Mouse (Mus musculus) left cerebral cortex, adult 2 months (tissue): Measurements from ENCODE around the gene Plppr3. TPM values are rescaled to one million over a fixed set of nuclear protein-coding genes. Genes with fewer than 3 reads are reported as not detected.
A peak's percentile ranks its signal among the peaks of the same experiment; 100 is the strongest.

ENCODE experiments used
- DNase-seq, 2 experiments: peaks; one replicate each; pipeline ENCODE4 v3.0.0; 2021 to 2022; ENCODE audit warnings: low spot score in 2 of 2, mixed read lengths in 1 of 2; ENCODE audit errors: extremely low spot score in 1 of 2
- H3K27ac ChIP-seq: fragments of 200-600 bp; 2 replicates; pipeline ENCODE4 v1.8.1; 2022
- H3K4me3 ChIP-seq: fragments of 200-600 bp; 2 replicates; pipeline ENCODE4 v1.8.1; 2022
- CTCF ChIP-seq: fragments of 200-600 bp; IDR thresholded peaks from 2 replicates; pipeline ENCODE4 v1.8.1; 2022; ENCODE audit warnings: antibody characterized with exemption, mild to moderate bottlenecking, moderate library complexity
- intact Hi-C: fragments of 180-260 bp; cut with DNase I; formaldehyde crosslinking; loops from one replicate; pipeline ENCODE4 v1.15.1; 2025
- total RNA-seq, 2 experiments: library from RNA; stranded (reverse); gene quantifications; 2 replicates each; pipeline ENCODE4 v1.2.3; 2021

Gene Plppr3
- total RNA-seq, 2 experiments from 2014 or later = 51.8 to 63.0 TPM

DNA sequence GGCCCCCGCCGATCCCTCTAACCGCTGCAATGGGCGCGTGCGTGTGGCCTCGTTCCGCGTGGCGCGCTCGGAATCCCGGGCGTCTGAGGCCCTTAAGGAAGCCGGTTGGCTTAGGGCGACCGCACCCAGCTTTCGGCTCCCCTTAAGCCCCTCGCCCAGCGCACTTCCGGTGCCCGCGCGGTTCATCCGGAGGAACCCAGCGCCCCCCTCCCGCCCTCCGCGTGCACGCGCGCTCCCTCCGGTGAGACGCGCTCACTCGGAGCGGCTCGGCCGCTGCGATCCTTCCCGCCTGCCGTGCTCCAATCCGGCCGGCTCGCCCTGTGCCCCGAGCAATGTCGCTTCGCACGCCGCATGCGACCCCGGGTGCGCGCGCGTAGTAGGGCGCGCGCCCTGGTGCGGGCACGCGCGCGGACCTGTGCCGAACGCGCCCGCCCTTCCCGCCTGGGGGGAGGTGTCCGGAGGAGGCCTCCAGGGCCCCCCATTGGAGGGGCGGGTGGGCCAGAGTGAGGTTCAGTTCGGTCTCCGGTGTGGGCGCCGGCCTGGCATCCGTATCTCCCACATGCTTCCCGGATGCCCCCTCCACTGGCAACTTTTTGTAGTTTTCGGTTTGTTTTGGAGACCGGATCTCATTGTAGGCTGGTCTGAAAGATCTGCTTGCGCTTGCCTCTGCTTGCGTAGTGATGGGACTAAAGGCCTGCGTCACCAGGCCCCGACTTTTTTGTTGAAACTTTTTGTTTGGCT lies 19.5 kb downstream of the Plppr3 start:
- intact Hi-C loops = no loop called here
- peak; percentile 59 to 64 for DNase-seq
- TF ChIP-seq CTCF = no peak
- Histone ChIP-seq H3K27ac (peak overlapping the region; percentile 97), H3K4me3 (peak overlapping the region; percentile 95)

DNA sequence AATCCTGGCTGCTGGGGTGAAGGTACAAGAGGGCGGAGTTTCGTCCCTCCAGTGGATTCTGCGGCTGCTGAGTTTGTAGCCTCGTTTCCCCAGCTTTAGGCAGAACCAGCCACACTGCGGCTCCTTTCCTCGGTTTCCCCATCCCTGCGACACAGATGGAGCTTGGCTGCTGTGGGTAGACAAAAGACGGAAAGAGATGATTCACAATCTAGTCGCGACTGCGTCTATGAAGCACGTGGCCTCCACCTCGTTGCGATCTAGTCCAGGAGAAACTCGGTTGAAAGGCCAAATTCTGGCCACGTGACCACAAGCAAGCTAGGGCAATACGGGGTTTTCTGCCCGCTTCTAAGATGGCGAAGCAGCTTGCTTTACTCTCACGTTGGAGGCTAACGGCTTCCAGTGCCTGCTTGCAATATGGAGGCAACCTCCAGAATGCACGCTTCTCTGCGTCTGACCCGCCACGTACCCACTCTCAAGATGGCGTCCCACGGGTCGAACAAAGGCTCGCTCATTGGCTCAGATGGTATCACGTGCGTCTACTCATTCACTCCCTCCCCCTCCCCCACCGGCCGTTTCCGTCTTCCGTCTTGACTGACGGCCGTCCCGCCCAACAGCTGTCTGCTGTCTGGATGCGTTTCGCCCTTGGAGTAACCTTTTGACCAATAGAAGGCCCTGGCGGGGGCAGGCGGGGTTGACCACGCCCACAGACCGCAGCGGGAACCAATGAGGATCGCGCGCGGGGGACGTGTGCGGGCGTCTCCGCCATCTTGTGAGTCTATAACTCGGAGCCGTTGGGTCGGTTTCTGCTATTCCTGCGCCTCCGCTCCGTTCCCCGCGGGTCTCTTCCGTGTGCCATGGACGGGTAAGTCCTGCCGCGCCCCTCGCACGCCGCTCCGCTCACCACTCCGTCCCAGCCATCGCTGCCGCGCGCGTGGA lies 20.3 kb downstream of the Plppr3 start, which contains the start of gene Ptbp1:
Gene Ptbp1 (plus strand): TSS at position 568 of the 936 bp plus-strand sequence.
- intact Hi-C loops = no loop called here
- peak within 1 kb of the TSS; percentile 97 for H3K27ac ChIP-seq
- H3K4me3 ChIP-seq = peak within 1 kb of the TSS; percentile 95
- peak; percentile 99 for DNase-seq
- TF ChIP-seq CTCF = no peak

DNA sequence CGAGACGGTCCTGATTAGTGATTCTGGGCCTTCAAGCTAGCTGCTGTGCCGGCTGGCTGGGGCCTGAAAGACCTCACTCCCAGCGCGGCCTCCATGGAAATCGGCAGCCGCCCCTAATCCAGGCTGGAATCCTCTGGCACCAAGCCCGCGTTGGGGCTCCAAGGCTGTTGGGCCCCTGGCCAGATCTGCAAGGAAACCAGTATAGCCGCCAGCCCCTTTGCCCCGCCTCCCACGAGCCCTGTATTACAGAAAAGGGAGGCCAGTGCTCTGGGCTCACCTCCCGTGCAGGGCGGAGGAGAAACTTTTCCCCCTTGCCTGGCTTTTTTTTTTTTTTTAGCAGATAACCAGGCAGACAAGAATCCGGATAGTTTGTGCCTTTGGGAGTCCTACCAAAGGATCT lies 21.0 kb downstream of the Plppr3 start:
- TF ChIP-seq CTCF = no peak
- intact Hi-C loops = no loop called here
- Histone ChIP-seq H3K4me3 (peak overlapping the region; percentile 62), H3K27ac (peak overlapping the region; percentile 97)
- peak; percentile 81 to 83 for DNase-seq

DNA sequence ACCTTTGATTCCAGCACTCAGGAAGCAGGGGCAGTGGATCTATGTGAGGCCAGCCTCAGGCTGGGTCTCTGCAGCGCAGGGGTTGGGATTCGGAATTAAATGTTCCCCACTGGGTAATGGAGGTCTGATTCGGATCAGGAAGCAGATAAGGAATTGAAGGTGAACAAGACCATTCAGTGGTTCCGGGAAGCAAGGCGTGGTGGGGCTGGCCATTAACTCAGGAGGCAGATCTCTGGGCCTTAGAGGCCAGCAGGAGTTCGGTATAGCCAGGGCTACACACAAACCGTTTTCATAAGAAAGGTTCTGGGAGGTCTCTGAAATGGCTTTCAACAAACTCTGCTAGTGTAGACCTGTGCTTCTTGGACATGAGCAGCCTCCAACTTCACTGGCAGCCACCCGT lies 21.6 kb downstream of the Plppr3 start:
- DNase-seq = no peak
- no peak for TF ChIP-seq CTCF
- H3K27ac ChIP-seq = peak overlapping the region; percentile 97

DNA sequence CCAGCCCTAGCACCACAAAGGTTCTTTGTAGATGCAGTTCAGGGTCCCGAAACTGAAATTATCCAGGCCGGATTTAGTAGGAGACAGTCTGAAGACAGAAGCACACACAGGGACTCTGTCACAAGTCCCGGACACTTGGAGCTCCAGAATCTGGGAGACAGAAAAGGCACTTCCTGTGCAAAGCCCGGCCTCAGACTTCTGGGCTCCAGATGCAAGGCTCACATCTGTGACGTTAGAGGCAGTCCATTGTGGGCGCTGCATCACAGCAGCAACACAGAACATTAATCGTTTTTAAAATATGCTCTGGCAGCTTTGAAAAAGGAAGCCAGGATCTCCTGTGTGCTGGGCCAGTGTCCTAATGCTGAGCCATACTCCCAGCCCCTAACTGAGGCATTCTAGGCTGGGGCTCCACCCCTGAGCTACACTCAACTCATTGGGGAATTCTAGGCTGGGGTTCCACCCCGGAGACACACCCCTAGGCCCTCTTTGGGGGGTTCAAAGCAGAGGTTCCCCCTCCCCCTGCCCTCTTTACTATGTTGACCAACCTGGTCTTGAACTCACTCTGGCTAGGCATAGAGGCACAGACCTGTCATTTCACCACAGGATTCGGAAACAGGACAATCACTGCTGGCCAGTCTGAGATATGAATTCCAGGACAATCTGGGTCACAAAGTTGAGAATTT lies 22.2 kb downstream of the Plppr3 start:
- no peak for TF ChIP-seq CTCF
- Histone ChIP-seq H3K4me3 (no peak overlapping the region), H3K27ac (peak overlapping the region; percentile 97)
- DNase-seq = no peak
- intact Hi-C loops = no loop called here

More for the DNA sequence above, 21.6 kb downstream of the Plppr3 start:
- intact Hi-C loops = no loop called here
- peak overlapping the region; percentile 62 for H3K4me3 ChIP-seq

DNA sequence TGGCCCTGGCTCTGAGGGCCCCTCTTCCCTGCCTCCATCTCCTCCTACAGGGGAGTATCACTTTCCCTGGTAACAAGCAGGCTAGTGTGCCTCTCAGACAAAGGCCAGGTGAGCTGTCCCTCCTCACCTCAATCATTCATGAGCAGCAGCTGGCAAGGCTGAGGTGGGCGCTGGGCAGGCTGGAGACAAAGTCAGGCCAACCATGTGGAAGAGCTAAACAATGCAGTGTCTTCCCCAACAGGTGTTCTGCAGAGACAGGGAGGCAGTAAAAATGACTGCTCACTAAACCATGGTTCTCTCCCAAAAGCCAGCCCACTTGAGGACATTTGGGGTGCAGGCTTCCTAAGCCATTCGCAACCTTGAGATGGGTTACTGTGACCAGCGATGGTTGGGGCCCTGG lies 22.8 kb downstream of the Plppr3 start:
- peak overlapping the region; percentile 97 for H3K27ac ChIP-seq
- no peak overlapping the region for H3K4me3 ChIP-seq
- intact Hi-C loops = no loop called here
- no peak for TF ChIP-seq CTCF
- no peak for DNase-seq

DNA sequence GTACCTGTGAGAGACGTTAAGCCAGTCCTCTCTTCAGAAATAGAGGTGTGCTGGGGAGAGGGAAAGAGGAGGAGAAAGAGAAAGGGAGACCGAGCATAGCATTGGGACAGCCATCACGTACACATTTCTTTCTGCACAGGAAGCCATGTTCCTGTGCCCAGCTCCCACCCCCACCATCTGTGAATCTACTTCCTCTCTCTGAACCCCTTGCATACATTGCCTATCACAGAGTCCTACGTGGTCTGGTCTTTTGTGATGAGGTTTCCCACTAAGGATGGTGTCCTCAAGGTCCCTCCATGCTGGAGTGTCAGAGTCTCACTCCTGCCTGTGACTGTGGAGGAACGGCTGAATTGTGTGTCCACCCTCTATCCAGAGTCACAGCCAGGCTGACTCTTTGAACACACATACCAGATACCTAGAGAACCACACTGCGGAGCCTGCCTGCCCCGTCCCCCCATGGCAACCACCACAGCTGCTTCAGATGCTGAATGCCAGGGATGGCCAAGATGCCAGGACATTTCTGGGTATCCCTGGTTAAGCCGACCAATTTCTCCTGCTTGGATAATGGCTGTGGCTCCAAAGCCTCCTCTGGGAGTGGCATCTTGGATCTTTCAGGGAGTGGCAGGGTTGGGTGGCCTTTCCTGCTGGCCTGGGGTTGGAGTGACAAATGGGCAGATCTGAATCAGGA lies 24.3 kb downstream of the Plppr3 start:
- intact Hi-C loops = no loop called here
- Histone ChIP-seq H3K4me3 (no peak overlapping the region), H3K27ac (no peak overlapping the region)
- DNase-seq = no peak
- no peak for TF ChIP-seq CTCF

DNA sequence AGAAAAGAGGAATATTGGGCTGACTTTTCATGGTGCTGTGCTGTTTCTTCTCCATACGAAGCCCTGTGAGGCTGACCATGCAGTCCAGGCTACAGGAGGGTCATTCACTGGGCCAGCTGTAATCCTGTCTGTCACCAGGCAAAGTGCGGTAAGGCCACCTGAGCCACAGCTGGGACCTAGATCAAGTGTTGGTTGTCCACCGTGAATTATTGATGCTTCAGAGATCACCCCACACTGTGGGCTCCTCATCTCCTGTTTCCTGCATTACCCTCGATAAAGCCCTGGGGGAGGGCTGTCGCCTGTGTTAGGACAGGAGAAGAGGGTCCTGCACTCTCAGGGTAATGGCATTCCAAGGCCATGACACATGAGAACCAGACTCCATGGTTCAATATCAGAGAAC lies 27.9 kb downstream of the Plppr3 start:
- DNase-seq = no peak
- intact Hi-C loops = no loop called here
- no peak for TF ChIP-seq CTCF
- H3K27ac ChIP-seq = no peak overlapping the region
- no peak overlapping the region for H3K4me3 ChIP-seq

DNA sequence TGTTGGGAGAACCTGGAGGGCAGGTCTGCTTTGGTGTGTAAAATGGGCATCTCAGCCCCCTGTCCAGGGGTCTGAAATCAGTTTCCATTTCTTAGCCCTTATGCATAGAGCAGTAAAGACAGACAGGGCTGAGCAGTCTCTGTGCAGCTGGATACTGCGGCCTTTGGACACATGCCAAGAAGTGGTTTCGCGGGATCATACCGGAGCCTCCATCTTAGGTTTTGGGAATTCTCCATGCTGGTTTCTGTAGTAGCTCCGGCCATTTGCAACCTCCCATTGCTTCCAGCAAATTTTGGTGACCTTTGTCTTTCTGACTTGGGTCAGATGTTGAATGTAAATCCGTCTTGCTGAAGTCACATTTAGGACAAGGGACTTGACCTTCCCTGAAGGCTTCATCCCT lies 31.0 kb downstream of the Plppr3 start:
- no peak for DNase-seq
- TF ChIP-seq CTCF = no peak
- H3K27ac ChIP-seq = no peak overlapping the region
- intact Hi-C loops = no loop called here
- H3K4me3 ChIP-seq = no peak overlapping the region

DNA sequence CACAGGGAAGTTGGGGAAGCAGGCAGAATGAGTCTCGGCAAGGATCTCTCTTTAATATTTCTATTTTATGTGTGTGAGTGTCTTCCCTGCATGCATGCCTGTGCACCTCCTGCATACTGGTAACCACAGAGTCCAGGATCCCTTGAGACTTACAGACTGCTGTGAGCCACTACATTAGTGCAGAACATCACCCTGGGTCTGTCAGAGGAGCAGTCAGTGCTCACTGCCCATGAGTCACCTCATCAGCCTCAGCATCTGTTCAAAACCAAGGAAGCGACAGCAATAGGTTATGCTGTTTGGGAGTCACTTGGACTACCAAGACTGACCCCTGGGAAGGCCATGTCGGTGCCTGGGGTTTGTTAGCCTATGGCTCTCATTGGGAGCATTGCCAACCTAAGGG lies 32.1 kb downstream of the Plppr3 start:
- intact Hi-C loops = no loop called here
- DNase-seq = no peak
- Histone ChIP-seq H3K4me3 (no peak overlapping the region), H3K27ac (no peak overlapping the region)
- no peak for TF ChIP-seq CTCF
